Mouse (Mus musculus) spleen, adult 2 months (tissue): ENCODE results near the gene Dnm2.

Source experiments
- CTCF ChIP-seq: fragments of 200-500 bp; IDR thresholded peaks from 2 replicates; pipeline ENCODE4 v1.5.1; 2011; ENCODE audit warnings: mild to moderate bottlenecking, inconsistent platforms; ENCODE audit not compliant: insufficient read depth, insufficient read length, insufficient replicate concordance; ENCODE audit errors: extremely low read depth
- POLR2A ChIP-seq: fragments of 200-500 bp; IDR thresholded peaks from 2 replicates; pipeline ENCODE4 v1.6.1; 2011; ENCODE audit warnings: low read depth, low read length, inconsistent platforms

- no peak for TF ChIP-seq POLR2A
- TF ChIP-seq CTCF, result no peak
Measured at GRCm38 (mm10) chr9:21445081-21445744, 20.5 kb downstream of the Dnm2 start.
